Mouse (Mus musculus): Measurements from ENCODE around the gene Plcd1.
A peak's percentile ranks its signal among the peaks of the same experiment; 100 is the strongest.

Gene Plcd1

DNA sequence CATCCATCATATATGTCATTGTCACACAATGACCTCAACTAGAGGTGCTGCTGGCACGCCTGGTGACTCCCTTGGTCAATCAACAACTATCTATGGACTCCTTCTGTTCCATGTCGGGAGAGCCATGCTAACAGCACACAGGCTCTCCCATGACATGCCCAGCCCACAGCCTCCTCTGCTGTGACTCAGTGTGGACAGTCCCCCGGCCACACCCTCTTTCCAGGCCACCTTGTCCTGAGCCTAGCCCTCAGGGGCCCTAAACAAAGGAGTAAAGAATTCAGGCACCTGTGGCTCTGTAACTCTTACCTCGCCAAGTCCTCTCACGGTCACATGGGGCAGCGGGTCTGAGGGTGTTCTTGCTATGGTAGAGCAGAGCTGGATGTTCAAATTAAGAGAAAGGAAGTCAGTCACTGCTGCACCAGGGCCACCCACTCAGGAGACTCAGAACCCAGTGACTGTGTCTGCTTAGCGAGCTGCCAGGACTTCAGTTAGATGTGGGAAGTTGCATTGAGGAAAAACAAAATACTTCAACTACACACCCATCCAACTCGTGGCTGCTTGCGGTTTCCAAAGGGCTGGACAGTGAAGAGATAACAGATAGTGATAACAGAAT lies 39.2 kb downstream of the Plcd1 start:
- no peak for DNase-seq (ENCODE audit: low spot score)

- peak; percentile 77 for DNase-seq (ENCODE audit: low spot score)
Measured at GRCm38 (mm10) chr9:119052154-119052944, 41.0 kb downstream of the Plcd1 start, which contains the start of gene Vill. Vill (plus strand) TSS chr9:119052778.

DNA sequence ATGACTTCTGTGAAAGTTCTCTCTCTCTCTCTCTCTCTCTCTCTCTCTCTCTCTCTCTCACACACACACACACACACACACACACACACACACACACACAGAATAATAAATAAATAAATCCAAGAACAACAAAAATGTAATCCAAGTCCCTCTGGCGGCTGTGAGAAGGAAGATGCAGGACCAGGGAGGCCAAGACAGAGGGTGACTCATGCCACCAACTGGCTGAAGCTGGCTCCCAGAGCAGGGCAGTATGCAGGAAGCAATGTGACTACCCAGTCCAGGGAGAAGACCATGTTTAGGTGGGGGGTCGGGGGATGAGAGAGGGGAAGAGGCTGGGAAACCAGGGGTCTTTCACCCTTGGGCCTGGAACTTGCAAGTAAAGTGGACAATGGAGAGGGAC lies 42.1 kb downstream of the Plcd1 start:
- DNase-seq (ENCODE audit: low spot score), result peak; percentile 59

GRCm38 (mm10) chr9:119048182-119048903 lies 45.0 kb downstream of the Plcd1 start:
- no peak for DNase-seq (ENCODE audit: low spot score)

- no peak for DNase-seq (ENCODE audit: low spot score)
Measured at GRCm38 (mm10) chr9:119040101-119040775, 53.1 kb downstream of the Plcd1 start.

GRCm38 (mm10) chr9:119038574-119038973 lies 54.7 kb downstream of the Plcd1 start:
- DNase-seq (ENCODE audit: low spot score), result no peak

GRCm38 (mm10) chr9:119037076-119037730 lies 56.1 kb downstream of the Plcd1 start:
- no peak for DNase-seq (ENCODE audit: low spot score)

GRCm38 (mm10) chr9:119035836-119036235 lies 57.5 kb downstream of the Plcd1 start:
- DNase-seq (ENCODE audit: low spot score), result peak; percentile 70

DNA sequence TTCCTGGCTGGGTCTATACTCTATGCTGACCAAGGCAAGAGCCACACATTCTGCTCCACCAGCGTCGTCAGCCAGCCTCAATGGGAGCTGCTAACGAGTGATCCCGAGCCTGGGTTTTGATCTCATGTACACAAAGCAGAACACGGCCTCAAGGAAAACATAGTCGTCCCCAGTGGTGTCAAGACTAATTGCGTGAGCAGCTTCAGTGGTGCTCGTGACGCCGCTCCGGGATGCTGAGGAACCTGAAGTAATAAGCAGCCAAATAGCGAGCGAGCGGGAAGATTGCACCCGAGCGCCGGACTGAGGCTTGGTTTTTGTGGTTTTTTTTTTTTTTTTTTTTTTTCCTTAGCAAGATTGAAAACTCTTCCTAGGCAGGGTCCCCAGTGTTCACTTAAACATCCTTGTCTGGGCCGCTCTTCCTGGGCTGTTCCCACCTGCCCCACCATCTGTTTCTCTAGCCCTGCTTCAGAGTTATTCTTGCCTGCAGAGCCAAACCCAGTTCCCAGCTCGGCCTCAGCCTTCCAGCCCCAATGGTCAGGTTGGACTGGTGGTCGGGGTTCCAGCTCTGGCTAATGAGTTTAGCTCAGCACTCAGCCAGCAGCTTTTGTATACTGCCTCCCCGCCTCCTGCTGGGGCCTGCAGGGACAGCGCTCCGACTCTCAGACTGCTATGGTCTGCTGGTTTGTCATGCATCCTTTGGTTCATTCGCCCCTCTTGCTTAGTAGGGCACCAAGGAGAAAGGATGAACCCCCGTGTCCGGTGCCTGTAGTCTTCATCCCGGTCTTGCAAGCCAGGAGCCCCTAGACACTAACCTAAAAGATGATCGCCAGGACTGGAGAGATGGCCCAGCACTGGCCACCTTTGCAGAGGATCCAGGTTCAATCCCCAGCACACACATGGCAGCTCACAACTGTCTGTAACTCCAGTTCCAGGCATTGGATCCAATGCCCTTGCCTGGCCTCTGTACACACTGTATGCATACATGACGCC lies 58.3 kb downstream of the Plcd1 start:
- no peak for DNase-seq (ENCODE audit: low spot score)

DNA sequence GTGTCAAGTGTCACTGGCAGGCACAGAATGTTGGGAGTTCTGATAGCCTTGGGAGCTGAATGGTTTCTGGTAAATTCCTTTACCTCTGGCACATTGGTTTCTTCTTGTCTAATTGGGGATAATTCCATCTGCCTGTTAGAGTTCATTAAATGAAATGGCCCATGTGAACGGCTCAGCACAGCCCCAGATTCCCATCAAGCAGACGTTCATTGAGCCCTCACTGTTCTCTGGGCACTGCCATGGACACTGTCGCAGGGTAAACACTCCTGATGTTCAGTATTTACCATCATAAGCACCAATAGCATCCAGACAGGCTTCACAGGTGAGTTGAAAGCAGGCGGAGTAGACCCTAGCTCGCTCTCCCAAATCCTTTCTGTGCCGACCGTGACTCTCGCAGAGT lies 59.2 kb downstream of the Plcd1 start:
- DNase-seq (ENCODE audit: low spot score), result no peak

- DNase-seq (ENCODE audit: low spot score), result no peak
Measured at GRCm38 (mm10) chr9:119033111-119033921, 60.0 kb downstream of the Plcd1 start.

DNA sequence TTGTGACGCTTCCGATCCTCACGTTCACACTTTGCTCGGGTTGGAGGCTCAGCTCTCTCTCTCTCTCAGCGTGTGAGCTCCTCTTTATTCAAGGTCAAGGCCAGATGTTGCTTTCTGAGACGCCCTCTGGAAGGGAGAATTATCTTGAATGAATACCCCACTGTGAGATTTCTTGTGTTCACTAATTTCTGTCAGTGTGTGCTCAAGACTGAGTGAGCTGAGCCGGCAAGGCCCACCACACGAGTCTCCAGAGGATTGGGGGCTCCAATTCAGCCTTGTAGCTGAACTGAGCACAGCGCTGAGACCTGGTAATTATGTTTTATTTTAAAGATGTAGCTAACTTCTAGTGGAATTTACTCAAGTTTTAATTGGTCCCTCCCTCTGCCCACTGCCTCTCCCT lies 60.8 kb downstream of the Plcd1 start:
- no peak for DNase-seq (ENCODE audit: low spot score)

GRCm38 (mm10) chr9:119031772-119032171 lies 61.5 kb downstream of the Plcd1 start:
- DNase-seq (ENCODE audit: low spot score), result peak; percentile 71

GRCm38 (mm10) chr9:119031038-119031437 lies 62.3 kb downstream of the Plcd1 start:
- no peak for DNase-seq (ENCODE audit: low spot score)

DNA sequence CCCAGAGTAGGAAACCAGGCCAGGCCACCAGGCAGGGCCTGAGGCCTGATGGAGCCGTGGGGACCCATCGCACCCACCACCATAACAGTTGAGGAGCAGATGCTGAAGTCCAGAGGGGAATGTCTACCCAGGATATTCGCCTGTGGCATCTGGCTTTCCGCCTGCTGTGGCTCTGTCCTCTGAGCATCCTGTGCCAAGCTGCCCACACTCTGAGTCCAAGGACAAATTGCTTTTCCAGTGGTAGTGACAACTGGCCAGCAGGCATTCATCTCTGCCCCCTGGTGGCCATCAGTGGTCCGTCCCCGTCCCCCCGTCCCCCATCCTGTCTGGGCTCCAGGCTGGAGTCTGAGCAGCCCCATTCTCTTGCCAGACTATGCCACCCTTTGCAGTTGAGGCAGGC lies 63.7 kb downstream of the Plcd1 start:
- peak; percentile 60 for DNase-seq (ENCODE audit: low spot score)

- no peak for DNase-seq (ENCODE audit: low spot score)
Measured at GRCm38 (mm10) chr9:119028226-119029195, 64.8 kb downstream of the Plcd1 start.

- no peak for DNase-seq (ENCODE audit: low spot score)
Measured at GRCm38 (mm10) chr9:119027337-119027736, 66.0 kb downstream of the Plcd1 start.

GRCm38 (mm10) chr9:119025832-119026331 lies 67.4 kb downstream of the Plcd1 start:
- DNase-seq (ENCODE audit: low spot score), result no peak

Measured in urinary bladder, postnatal 14 days (tissue).